Mouse (Mus musculus) liver (tissue): Measurements from ENCODE around the gene Ino80e.

Experiments
- DNase-seq: peaks from one replicate; pipeline ENCODE4 v3.0.0-alpha.2; 2020; ENCODE audit warnings: mixed read lengths

Gene Ino80e

DNA sequence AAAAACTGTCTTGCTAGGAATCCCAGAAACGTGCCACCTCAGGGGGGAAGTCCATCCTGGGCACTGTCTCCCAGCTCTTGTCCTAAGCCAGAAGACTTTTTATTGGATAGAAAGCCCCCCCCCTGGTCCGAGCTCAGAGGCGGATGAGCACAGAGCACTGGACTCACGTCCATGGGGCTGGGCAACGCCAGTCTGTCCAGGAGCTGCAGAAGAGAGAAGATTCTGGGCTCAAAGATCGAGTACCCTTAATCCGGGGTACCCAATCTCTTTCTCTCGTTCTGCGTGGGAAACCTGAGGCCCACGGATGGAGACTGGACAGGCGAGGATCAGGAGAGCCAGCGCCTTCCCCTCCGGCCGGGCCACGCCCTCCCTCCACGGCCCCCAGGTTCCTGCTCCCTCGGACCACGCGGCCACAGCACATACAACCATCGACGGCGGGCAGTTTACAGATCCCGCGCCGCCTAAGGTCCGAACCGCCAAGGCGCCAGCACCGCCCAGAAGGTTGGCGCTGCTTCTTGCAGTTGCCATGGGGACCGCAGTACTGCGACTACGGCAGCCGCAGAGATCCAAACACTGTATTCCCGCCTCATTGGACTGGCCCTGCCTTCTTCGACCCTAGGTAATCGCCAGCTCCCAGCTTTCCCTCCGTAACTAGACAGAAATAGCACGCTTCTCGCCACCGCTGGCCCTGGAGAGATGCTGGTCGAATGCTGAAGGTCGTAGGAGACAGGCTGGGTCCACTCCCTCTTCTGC lies 53.3 kb downstream of the Ino80e start:
- peak; percentile 88 for DNase-seq

DNA sequence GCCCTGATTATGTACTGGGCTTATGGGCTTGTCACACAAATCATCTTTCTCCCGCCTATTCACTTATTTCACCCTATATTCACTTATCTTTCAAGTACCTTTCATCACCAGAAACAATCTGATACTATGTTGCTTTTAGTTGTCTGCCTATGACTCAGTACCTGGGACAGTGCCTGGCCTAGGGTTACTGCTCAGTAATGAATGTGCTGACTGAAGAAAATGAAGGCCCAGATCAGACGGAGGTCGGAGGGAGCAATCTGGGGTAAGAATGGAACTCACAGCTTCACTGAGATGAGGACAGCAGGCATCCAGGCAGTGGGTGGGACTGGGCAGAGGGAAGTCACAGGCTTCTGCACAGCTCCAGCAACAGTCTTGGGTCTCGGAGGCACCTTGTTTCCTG lies 54.8 kb downstream of the Ino80e start:
- no peak for DNase-seq

DNA sequence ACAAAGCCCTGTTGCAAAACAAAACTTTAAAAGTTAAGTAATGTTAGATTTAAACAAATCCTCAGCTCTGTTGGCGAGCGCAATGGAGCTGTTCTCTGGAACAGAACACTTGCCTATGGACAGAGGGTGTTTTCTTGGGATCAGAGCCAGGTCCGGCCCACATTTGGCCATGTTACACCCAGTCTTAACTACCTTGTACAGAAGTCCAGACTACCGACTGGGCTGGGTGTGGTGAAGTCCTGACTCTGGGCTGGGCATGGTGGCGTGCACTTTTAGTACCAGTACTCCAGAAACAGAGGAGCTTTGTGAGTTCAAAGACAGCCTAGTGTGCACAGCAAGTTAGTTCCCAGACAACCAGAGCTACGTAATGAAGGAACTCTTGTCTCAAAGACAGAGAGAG lies 55.2 kb downstream of the Ino80e start:
- DNase-seq = no peak

DNA sequence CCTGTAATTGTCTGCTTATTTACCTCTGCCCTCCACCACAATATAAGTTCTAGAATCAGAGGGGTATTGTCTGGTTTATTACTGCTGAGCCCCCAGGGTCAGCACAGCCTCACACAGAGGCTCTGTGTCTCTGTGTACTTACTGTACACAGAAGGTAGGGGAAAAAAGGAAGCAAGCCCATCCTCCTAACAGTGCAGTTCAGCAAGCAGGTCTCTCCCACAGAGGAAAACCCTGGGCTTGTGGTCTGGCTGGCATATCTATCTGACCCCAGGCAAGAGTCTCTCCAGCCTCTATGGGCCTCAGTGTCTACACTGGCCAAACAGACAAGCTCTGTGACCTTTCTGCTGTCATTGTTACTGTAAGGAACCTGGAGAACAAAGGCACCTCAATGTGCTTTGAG lies 58.4 kb downstream of the Ino80e start:
- DNase-seq = no peak

DNA sequence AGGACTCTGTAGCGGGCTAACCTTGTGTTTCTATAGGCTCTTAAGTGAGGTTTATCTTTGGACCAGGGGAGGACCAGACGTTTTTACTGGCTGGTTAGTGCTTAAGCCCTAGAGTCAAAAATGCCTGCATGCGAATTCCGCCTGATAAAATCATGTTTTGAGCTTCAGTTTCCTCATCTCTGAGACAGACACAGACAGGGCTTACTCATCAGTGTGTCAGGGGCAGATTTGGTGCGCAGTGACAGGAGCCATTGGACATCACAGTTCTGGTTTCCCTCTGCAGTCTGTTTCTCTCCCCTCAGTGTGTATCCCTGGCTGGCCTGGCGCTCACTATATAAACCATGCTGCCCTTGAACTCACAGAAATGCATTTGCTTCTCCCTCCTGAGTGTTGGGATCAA lies 59.0 kb downstream of the Ino80e start:
- DNase-seq = no peak

DNA sequence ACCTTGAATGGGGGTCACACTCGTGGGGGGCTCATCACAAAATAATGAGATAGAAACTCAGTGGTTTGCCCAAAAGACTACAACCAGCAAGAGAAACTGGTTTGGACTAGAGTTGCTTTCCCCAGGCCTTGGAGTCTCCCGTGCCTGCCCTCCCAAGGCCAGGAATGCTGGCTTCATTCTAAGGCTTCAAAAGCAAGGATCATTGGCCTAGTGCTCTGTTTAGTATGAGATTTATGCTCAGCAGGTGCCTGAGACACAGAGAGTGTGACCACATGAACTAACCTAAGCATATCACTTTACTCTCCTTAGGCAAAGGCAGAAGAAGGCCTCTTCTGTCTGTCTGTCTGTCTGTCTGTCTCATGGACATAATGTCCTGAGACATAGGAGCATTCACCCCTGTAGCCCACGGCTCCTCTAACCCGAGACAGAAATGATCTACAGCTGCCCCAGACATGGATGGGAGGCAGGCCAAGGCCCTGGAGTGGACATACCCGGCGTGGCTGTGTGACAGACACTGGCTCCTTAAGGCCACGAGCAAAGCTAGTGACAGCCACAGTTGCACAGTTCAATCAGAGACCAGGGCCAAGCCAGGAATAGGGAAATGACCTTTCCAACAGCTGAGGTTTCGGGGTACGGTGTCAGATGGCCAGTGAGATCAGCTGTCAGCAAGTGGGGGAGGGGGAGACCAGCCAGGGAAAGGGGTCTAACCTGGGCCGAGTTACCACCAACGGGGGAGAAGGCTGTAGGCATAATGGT lies 59.9 kb downstream of the Ino80e start:
- DNase-seq = no peak

DNA sequence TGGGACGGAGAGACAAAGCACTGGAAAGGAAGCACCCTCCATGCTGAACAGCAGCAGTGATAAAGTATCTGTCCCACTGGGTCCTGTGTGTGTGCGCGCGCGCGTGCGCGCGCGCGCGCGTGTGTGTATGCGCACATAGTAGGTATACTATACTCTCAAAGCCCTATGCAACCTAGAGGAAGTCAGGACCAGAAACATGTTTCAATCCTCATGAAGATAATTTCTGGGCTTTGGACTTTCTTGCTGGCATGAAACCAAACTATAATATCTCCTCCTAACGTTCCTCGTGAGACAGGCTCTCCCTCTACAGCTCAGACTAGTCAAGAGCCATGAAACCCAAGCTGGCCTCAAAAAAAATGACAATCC lies 61.1 kb downstream of the Ino80e start:
- DNase-seq = no peak
